Mouse (Mus musculus): ENCODE measurements at regions not wholly inside any gene's neighbourhood (a gene's known extent, or its start where the extent isn't known, plus 50 kb on each side); places are given as distances from the start of the nearest gene placed in this dataset.

DNA sequence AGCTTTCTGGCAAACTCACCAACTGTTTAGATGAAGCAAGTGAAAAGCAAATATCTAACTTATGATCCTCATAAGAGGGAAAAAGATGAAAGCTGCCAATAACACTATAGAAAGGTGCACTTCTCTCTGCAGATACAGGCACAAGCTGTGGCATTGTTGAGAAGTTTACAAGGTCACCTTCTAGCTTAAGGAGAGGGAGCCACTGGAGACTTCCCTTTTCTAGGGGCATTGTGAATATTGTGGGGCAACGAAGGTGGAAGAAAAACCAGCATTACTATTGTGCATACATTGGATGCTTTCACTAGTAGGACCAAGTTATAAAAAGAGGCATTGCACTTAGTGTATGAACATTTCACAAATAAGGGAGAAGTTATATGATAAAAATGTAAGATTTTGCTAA is 68.1 kb upstream of the Dock10 start:
- Histone ChIP-seq H3K27ac (ENCODE audit: low read depth, low read length) (no peak overlapping the region), H3K4me3 (ENCODE audit: low read depth, low read length) (no peak overlapping the region), H3K4me1 (ENCODE audit: control insufficient read depth, insufficient read depth, low read length) (no peaks in the 10 kb centered on the region), H3K27me3 (ENCODE audit: control insufficient read depth, insufficient read depth, low read length) (no peaks in the 10 kb centered on the region), H3K9me3 (replicated peaks; ENCODE audit: control insufficient read depth, low read length) (no peaks in the 10 kb centered on the region), H3K9ac (ENCODE audit: low read depth, low read length) (no peak overlapping the region), H3K36me3 (ENCODE audit: control insufficient read depth, insufficient read depth, low read length) (no peaks in the 10 kb centered on the region), H3K4me2 (no peak overlapping the region)
- 76% methylated on average over 1 of the region's 1 CpGs for WGBS (ENCODE audit: insufficient replicate concordance)
- no peak for ATAC-seq (replicated peaks; ENCODE audit: insufficient number of reproducible peaks, low FRiP score, low TSS enrichment)

DNA sequence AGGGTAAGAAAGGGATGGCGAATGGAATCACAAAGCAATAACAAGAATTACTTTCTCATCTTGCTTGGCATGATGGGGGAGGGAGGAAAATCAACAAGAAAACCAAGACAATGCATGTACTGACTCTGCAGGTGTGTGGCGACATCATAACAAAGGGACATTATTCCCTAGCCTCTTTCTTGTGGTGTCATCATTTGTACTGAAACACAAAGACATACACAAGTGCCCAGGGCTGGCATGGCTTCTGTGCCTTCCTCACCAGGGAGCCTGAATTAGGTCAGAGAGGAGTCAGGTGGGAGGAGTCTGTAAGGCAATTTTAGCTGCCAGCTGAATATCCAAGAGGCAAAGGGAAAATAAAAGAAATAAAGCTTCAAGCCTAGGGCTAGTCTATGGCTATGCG is 65.6 kb upstream of the Dock10 start:
- Histone ChIP-seq H3K27me3 (ENCODE audit: control insufficient read depth, insufficient read depth, low read length) (no peaks in the 10 kb centered on the region), H3K9ac (ENCODE audit: low read depth, low read length) (no peak overlapping the region), H3K27ac (ENCODE audit: low read depth, low read length) (no peak overlapping the region), H3K4me2 (no peak overlapping the region), H3K4me3 (ENCODE audit: low read depth, low read length) (no peak overlapping the region), H3K4me1 (ENCODE audit: control insufficient read depth, insufficient read depth, low read length) (no peaks in the 10 kb centered on the region), H3K9me3 (replicated peaks; ENCODE audit: control insufficient read depth, low read length) (no peaks in the 10 kb centered on the region), H3K36me3 (ENCODE audit: control insufficient read depth, insufficient read depth, low read length) (no peaks in the 10 kb centered on the region)
- 72% methylated on average over 3 of the region's 3 CpGs for WGBS (ENCODE audit: insufficient replicate concordance)
- no peak for ATAC-seq (replicated peaks; ENCODE audit: insufficient number of reproducible peaks, low FRiP score, low TSS enrichment)

DNA sequence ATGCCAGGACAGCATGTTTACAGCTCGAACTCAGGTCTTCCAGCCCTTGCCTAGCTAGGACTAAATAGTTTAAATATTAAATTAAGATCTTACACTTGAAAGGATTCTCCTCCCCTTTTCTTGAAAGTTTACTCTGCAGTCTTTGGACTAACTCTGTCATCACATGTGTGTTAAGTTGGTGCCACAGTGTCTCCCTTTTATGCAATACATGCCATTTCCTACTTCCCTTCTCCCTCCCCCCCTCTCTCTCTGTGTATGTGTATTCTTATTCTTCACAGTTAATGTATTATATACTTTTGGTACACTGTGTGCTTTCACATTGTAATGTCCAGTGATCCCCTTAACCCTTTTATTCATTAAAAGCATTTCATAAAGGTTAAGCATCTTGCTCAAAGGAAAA is 63.9 kb upstream of the Dock10 start:
- H3K9me3 ChIP-seq (replicated peaks; ENCODE audit: control insufficient read depth, low read length) = no peaks in the 10 kb centered on the region
- no peak overlapping the region for H3K4me2 ChIP-seq
- no peak overlapping the region for H3K4me3 ChIP-seq (ENCODE audit: low read depth, low read length)
- no peaks in the 10 kb centered on the region for H3K4me1 ChIP-seq (ENCODE audit: control insufficient read depth, insufficient read depth, low read length)
- H3K36me3 ChIP-seq (ENCODE audit: control insufficient read depth, insufficient read depth, low read length) = no peaks in the 10 kb centered on the region
- no peak overlapping the region for H3K27ac ChIP-seq (ENCODE audit: low read depth, low read length)
- no peak overlapping the region for H3K9ac ChIP-seq (ENCODE audit: low read depth, low read length)
- 74% methylated on average over 1 of the region's 1 CpGs for WGBS (ENCODE audit: insufficient replicate concordance)
- H3K27me3 ChIP-seq (ENCODE audit: control insufficient read depth, insufficient read depth, low read length) = no peaks in the 10 kb centered on the region
- no peak for ATAC-seq (replicated peaks; ENCODE audit: insufficient number of reproducible peaks, low FRiP score, low TSS enrichment)

DNA sequence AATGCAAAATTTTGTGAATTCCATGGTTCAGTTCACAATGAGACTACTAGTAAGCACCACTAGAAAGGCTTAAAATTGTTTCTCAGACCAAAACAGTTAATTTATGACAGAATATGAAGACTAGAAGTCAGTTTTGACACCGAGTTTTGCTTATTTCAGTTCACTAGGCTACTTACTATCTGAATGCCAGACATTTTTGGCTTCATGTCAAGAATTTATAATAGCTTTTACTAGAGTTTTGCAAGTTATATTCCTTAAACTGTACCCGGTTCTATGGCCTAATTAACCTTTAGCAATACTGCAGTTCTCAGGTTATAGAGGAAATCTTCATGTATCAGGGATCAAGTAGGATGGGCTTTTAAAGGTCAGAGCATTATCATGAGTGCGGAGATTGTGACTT is 54.6 kb upstream of the Dock10 start:
- no peak overlapping the region for H3K27ac ChIP-seq (ENCODE audit: low read depth, low read length)
- no peaks in the 10 kb centered on the region for H3K9me3 ChIP-seq (replicated peaks; ENCODE audit: control insufficient read depth, low read length)

More for the DNA sequence above, 54.6 kb upstream of the Dock10 start:
- no peak for ATAC-seq (replicated peaks; ENCODE audit: insufficient number of reproducible peaks, low FRiP score, low TSS enrichment)
- Histone ChIP-seq H3K4me2 (no peak overlapping the region), H3K4me3 (ENCODE audit: low read depth, low read length) (no peak overlapping the region), H3K27me3 (ENCODE audit: control insufficient read depth, insufficient read depth, low read length) (no peaks in the 10 kb centered on the region), H3K9ac (ENCODE audit: low read depth, low read length) (no peak overlapping the region), H3K36me3 (ENCODE audit: control insufficient read depth, insufficient read depth, low read length) (no peaks in the 10 kb centered on the region), H3K4me1 (ENCODE audit: control insufficient read depth, insufficient read depth, low read length) (no peaks in the 10 kb centered on the region)
- 68% methylated on average over 3 of the region's 3 CpGs for WGBS (ENCODE audit: insufficient replicate concordance)
